Mouse (Mus musculus) layer of hippocampus, adult 2 months (tissue): ENCODE measurements at regions not wholly inside any gene's neighbourhood (a gene's known extent, or its start where the extent isn't known, plus 50 kb on each side); places are given as distances from the start of the nearest gene placed in this dataset.

Source experiments
- DNase-seq, 2 experiments: peaks; one replicate each; pipeline ENCODE4 v3.0.0; 2022; ENCODE audit warnings: low spot score in 2 of 2
- H3K27ac ChIP-seq: fragments of 200-600 bp; 2 replicates; pipeline ENCODE4 v1.8.1; 2022
- H3K4me3 ChIP-seq: fragments of 200-600 bp; 2 replicates; pipeline ENCODE4 v1.8.1; 2022; ENCODE audit warnings: mild to moderate bottlenecking
- CTCF ChIP-seq: fragments of 200-600 bp; conservative IDR thresholded peaks from 2 replicates; pipeline ENCODE4 v1.8.1; 2022; ENCODE audit warnings: antibody characterized with exemption, mild to moderate bottlenecking, moderate library complexity

GRCm38 (mm10) chr1:6928658-6929057 is 2121.0 kb downstream of the Gm37988 start:
- Histone ChIP-seq H3K27ac (no peak overlapping the region), H3K4me3 (no peak overlapping the region)
- no peak for DNase-seq
- TF ChIP-seq CTCF = no peak

- no peak for DNase-seq
- Histone ChIP-seq H3K27ac (no peak overlapping the region), H3K4me3 (no peak overlapping the region)
- TF ChIP-seq CTCF = no peak
These were observed 2124.2 kb downstream of the Gm37988 start for GRCm38 (mm10) chr1:6931876-6932275.

GRCm38 (mm10) chr1:6969838-6970237 is 2162.1 kb downstream of the Gm37988 start:
- TF ChIP-seq CTCF = no peak
- Histone ChIP-seq H3K27ac (no peak overlapping the region), H3K4me3 (no peak overlapping the region)
- no peak for DNase-seq

- DNase-seq = no peak
- Histone ChIP-seq H3K27ac (no peak overlapping the region), H3K4me3 (no peak overlapping the region)
- no peak for TF ChIP-seq CTCF
These were observed 2166.1 kb downstream of the Gm37988 start for GRCm38 (mm10) chr1:6973749-6974327.

GRCm38 (mm10) chr1:6979626-6980025 is 2171.9 kb downstream of the Gm37988 start:
- TF ChIP-seq CTCF = peak; percentile 80
- Histone ChIP-seq H3K27ac (no peak overlapping the region), H3K4me3 (no peak overlapping the region)
- DNase-seq = no peak

GRCm38 (mm10) chr1:6984226-6984625 is 2176.5 kb downstream of the Gm37988 start:
- Histone ChIP-seq H3K27ac (no peak overlapping the region), H3K4me3 (no peak overlapping the region)
- no peak for DNase-seq
- TF ChIP-seq CTCF = no peak

- peak; percentile 47 for TF ChIP-seq CTCF
- Histone ChIP-seq H3K27ac (no peak overlapping the region), H3K4me3 (no peak overlapping the region)
- DNase-seq = no peak
These were observed 2189.9 kb downstream of the Gm37988 start for GRCm38 (mm10) chr1:6997611-6998010.

GRCm38 (mm10) chr1:7010184-7010583 is 2202.5 kb downstream of the Gm37988 start:
- DNase-seq = peak; percentile 28 to 46
- Histone ChIP-seq H3K4me3 (no peak overlapping the region), H3K27ac (no peak overlapping the region)
- TF ChIP-seq CTCF = peak; percentile 78
